In genomic region chr4:117645031-117645435, GRCm38 (mm10) we compare ENCODE assay signal across 10 mouse cellular contexts. TPM values are rescaled to one million over a fixed set of nuclear protein-coding genes. Genes with fewer than 3 reads are reported as not detected.
A peak's percentile ranks its signal among the peaks of the same experiment; 100 is the strongest.
DNase-seq lines count a peak whose midpoint lies in the region; ATAC-seq and TF ChIP-seq lines count a peak whose summit lies in the region.
"Had no signal": no experiment of that assay in that cellular context is flagged by ENCODE, and none has a peak within 500 bp of the region (broad histone marks: within the 10 kb centered on the region; RNA-seq: fewer than 3 reads in every experiment).

No protein-coding gene starts in this region.

- no peaks in the 10 kb centered on the region for H3K79me2 ChIP-seq in heart, adult 2 months (replicated peaks; ENCODE audit: control insufficient read depth, insufficient read depth, low read length)

- no peak overlapping the region for H3K9ac ChIP-seq in heart, adult 2 months (ENCODE audit: low read depth, low read length)
- H3K9ac ChIP-seq in forebrain, embryonic 12.5 days: no peak overlapping the region; the same call in 1 of the 2 replicates
- H3K9ac ChIP-seq in limb, embryonic 14.5 days (ENCODE audit: low read depth, low read length, severe bottlenecking): no peak overlapping the region
- H3K9ac ChIP-seq: stomach, embryonic 15.5 days had no signal

- 0 out of 2 replicates have a peak overlapping the region, but pooled peaks have one; percentile 1 for H3K27ac ChIP-seq in heart, embryonic 10.5 days
- no peak overlapping the region for H3K27ac ChIP-seq in heart, adult 2 months
- peak overlapping the region; percentile 93 for H3K27ac ChIP-seq in forebrain, embryonic 12.5 days
- no peak overlapping the region for H3K27ac ChIP-seq in limb, embryonic 14.5 days (replicated peaks; ENCODE audit: low read depth, low read length)
- H3K27ac ChIP-seq: stomach, embryonic 15.5 days had no signal

- H3K9me3 ChIP-seq in heart, embryonic 10.5 days: no peaks in the 10 kb centered on the region
- no peaks in the 10 kb centered on the region for H3K9me3 ChIP-seq in forebrain, embryonic 12.5 days
- no peaks in the 10 kb centered on the region for H3K9me3 ChIP-seq in limb, embryonic 14.5 days (ENCODE audit: control insufficient read depth, low read length)
- H3K9me3 ChIP-seq: stomach, embryonic 15.5 days had no signal

- H3K27me3 ChIP-seq in heart, embryonic 10.5 days (ENCODE audit: insufficient read depth, poor library complexity, severe bottlenecking): no peaks in the 10 kb centered on the region
- no peaks in the 10 kb centered on the region for H3K27me3 ChIP-seq in heart, adult 2 months (ENCODE audit: control insufficient read depth, insufficient read depth, low read length)
- H3K27me3 ChIP-seq in forebrain, embryonic 12.5 days: peaks cover 8% of the 10 kb centered on the region
- H3K27me3 ChIP-seq in limb, embryonic 14.5 days (ENCODE audit: control insufficient read depth, insufficient read depth, low read length): no peaks in the 10 kb centered on the region
- H3K27me3 ChIP-seq: stomach, embryonic 15.5 days had no signal

- no peak for TF ChIP-seq EP300 in heart, adult 2 months (IDR thresholded peaks at IDR 0.05; ENCODE audit: insufficient read depth, low read depth, low read length)

- WGBS in heart, embryonic 10.5 days: 53% methylated on average over 22 of the region's 22 CpGs
- 70% methylated on average over 22 of the region's 22 CpGs for WGBS in heart, adult 2 months
- WGBS in forebrain, embryonic 12.5 days: 19% methylated on average over 22 of the region's 22 CpGs
- WGBS in limb, embryonic 14.5 days: 26% methylated on average over 22 of the region's 22 CpGs

- H3K4me1 ChIP-seq in heart, embryonic 10.5 days: peaks cover 50% of the 10 kb centered on the region
- H3K4me1 ChIP-seq in heart, adult 2 months (ENCODE audit: control insufficient read depth, insufficient read depth, low read length): no peaks in the 10 kb centered on the region
- peaks cover 61% of the 10 kb centered on the region for H3K4me1 ChIP-seq in forebrain, embryonic 12.5 days
- H3K4me1 ChIP-seq in limb, embryonic 14.5 days (ENCODE audit: control insufficient read depth, insufficient read depth, low read length): peaks cover 33% of the 10 kb centered on the region
- H3K4me1 ChIP-seq: stomach, embryonic 15.5 days had no signal

- no peak for TF ChIP-seq POLR2A in heart, adult 2 months (IDR thresholded peaks at IDR 0.05; ENCODE audit: insufficient read depth, low read depth, low read length)
- no peak for TF ChIP-seq POLR2A in brain, embryonic 14.5 days (IDR thresholded peaks at IDR 0.05; ENCODE audit: borderline replicate concordance, extremely low read depth, insufficient read depth, insufficient read length, poor library complexity, severe bottlenecking)
- no peak for TF ChIP-seq POLR2A in limb, embryonic 14.5 days (IDR thresholded peaks at IDR 0.05; ENCODE audit: borderline replicate concordance, extremely low read depth, insufficient read depth, insufficient read length)

- DNase-seq in heart, embryonic 10.5 days (ENCODE audit: low spot score): no peak
- DNase-seq in heart, adult 2 months: no peak
- DNase-seq in brain, embryonic 14.5 days (ENCODE audit: low read depth): peak; percentile 95
- peak; percentile 44 for DNase-seq in limb, embryonic 14.5 days (ENCODE audit: low spot score)
- no peak for DNase-seq in urinary bladder, adult 18-20 months (ENCODE audit: low spot score in 2 of 2)
- no peak for DNase-seq in adrenal gland, postnatal 25 days
- no peak for DNase-seq in lung, postnatal 36 days
- DNase-seq: adrenal gland, postnatal 10 days had no signal

- intact Hi-C loops in heart, adult 2 months (cut with DNase I): no loop called here

- peaks cover 21% of the 10 kb centered on the region for H3K36me3 ChIP-seq in heart, embryonic 10.5 days
- no peaks in the 10 kb centered on the region for H3K36me3 ChIP-seq in heart, adult 2 months (ENCODE audit: control insufficient read depth, insufficient read depth, low read length)
- peaks cover 19% of the 10 kb centered on the region for H3K36me3 ChIP-seq in forebrain, embryonic 12.5 days (replicated peaks)
- H3K36me3 ChIP-seq in limb, embryonic 14.5 days (ENCODE audit: control insufficient read depth, insufficient read depth, low read length): peaks cover 26% of the 10 kb centered on the region
- H3K36me3 ChIP-seq: stomach, embryonic 15.5 days had no signal

- no peak for TF ChIP-seq CTCF in heart, adult 2 months (IDR thresholded peaks at IDR 0.05)
- no peak for TF ChIP-seq CTCF in brain, embryonic 14.5 days (IDR thresholded peaks at IDR 0.05; ENCODE audit: borderline replicate concordance, extremely low read depth, insufficient read depth, insufficient read length)

- H3K4me2 ChIP-seq in forebrain, embryonic 12.5 days: peak overlapping the region; percentile 35
- no peak overlapping the region for H3K4me2 ChIP-seq in limb, embryonic 14.5 days (replicated peaks; ENCODE audit: low read depth, low read length, severe bottlenecking)
- H3K4me2 ChIP-seq: stomach, embryonic 15.5 days had no signal

- H3K4me3 ChIP-seq in heart, embryonic 10.5 days: no peak overlapping the region
- no peak overlapping the region for H3K4me3 ChIP-seq in heart, adult 2 months
- no peak overlapping the region for H3K4me3 ChIP-seq in forebrain, embryonic 12.5 days (replicated peaks)
- no peak overlapping the region for H3K4me3 ChIP-seq in limb, embryonic 14.5 days (replicated peaks; ENCODE audit: low read length)
- H3K4me3 ChIP-seq: stomach, embryonic 15.5 days had no signal

- peak; percentile 87 for ATAC-seq in forebrain, embryonic 12.5 days (ENCODE audit: low FRiP score)
- ATAC-seq in limb, embryonic 14.5 days (ENCODE audit: low FRiP score, low read depth): peak; percentile 70

RNA-seq across cellular contexts. Expression of gene Dmap1, which starts 37.0 kb away (rescaled TPM):
- polyA plus RNA-seq in heart, embryonic 10.5 days (2016; fragmentation: Nextera tagmentation; extraction: Ambion mirVana): 54.6 and 63.6 TPM in 2 replicates
- 10 to 100 TPM; 17.9 to 19.4 TPM for total RNA-seq in heart, adult 2 months (2021)
- polyA plus RNA-seq in heart, adult 2 months (2012; rRNA removed): 14.1 and 18.5 TPM in 2 replicates
- polyA plus RNA-seq in brain, embryonic 14.5 days (2012; rRNA removed): 60.3 and 62.8 TPM in 2 replicates
- 73.1 and 76.4 TPM in 2 replicates for polyA plus RNA-seq in forebrain, embryonic 12.5 days (2016; fragmentation: Nextera tagmentation; extraction: Ambion mirVana)
- polyA plus RNA-seq in limb, embryonic 14.5 days (2012; rRNA removed): 51.7 and 57.5 TPM in 2 replicates
- polyA plus RNA-seq in limb, embryonic 14.5 days (2014; fragmentation: Nextera tagmentation; extraction: Ambion mirVana): 66.8 and 72.4 TPM in 2 replicates
- 26.7 and 32.7 TPM in 2 replicates for total RNA-seq in adrenal gland, postnatal 25 days (2021)

Comparison
In these comparisons a context has a peak if more than half of its experiments do, and no peak if none do; other contexts are left out.
1. H3K27ac ChIP-seq: peak in heart, embryonic 10.5 days (single experiment) and forebrain, embryonic 12.5 days (single experiment); none in heart, adult 2 months (single experiment) and limb, embryonic 14.5 days (single experiment).
2. DNase-seq: peak in brain, embryonic 14.5 days (single experiment) and limb, embryonic 14.5 days (single experiment); none in heart, embryonic 10.5 days (single experiment), heart, adult 2 months (0 of 2), urinary bladder, adult 18-20 months (0 of 2), adrenal gland, postnatal 25 days (single experiment) and lung, postnatal 36 days (single experiment).